Mouse (Mus musculus): Measurements from ENCODE around the gene Mink1. TPM values are rescaled to one million over a fixed set of nuclear protein-coding genes. Genes with fewer than 3 reads are reported as not detected.

Mink1 gene
- polyA plus RNA-seq, 1 experiment from 2014 or later, result 14.2 TPM

- no peak overlapping the region for H3K4me2 ChIP-seq (replicated peaks)
- no peak overlapping the region for H3K4me3 ChIP-seq (replicated peaks)
- no peak overlapping the region; the same call in 1 of the 2 replicates for H3K9ac ChIP-seq (replicated peaks)
- peaks cover 22% of the 10 kb centered on the region for H3K36me3 ChIP-seq
- no peak overlapping the region for H3K27ac ChIP-seq
- 0 out of 2 replicates have a peak, but pooled peaks cover 3% of the 10 kb centered on the region for H3K27me3 ChIP-seq
- peaks cover 25% of the 10 kb centered on the region for H3K4me1 ChIP-seq (replicated peaks)
- ATAC-seq, result no peak
- no peaks in the 10 kb centered on the region for H3K9me3 ChIP-seq
- 64% methylated on average over 9 of the region's 9 CpGs for WGBS
These were observed 95.3 kb downstream of the Mink1 start for GRCm38 (mm10) chr11:70657991-70658390.

- H3K9me3 ChIP-seq, result no peaks in the 10 kb centered on the region
- H3K4me2 ChIP-seq (replicated peaks), result no peak overlapping the region
- no peak overlapping the region for H3K27ac ChIP-seq
- 92% methylated on average over 5 of the region's 5 CpGs for whole genome bisulfite sequencing
- H3K4me3 ChIP-seq (replicated peaks), result no peak overlapping the region
- H3K36me3 ChIP-seq, result peaks cover 28% of the 10 kb centered on the region
- 0 out of 2 replicates have a peak, but pooled peaks cover 3% of the 10 kb centered on the region for H3K27me3 ChIP-seq
- peaks cover 21% of the 10 kb centered on the region for H3K4me1 ChIP-seq (replicated peaks)
- ATAC-seq, result no peak
- H3K9ac ChIP-seq (replicated peaks), result no peak overlapping the region
These were observed 95.8 kb downstream of the Mink1 start for GRCm38 (mm10) chr11:70658521-70658920.

GRCm38 (mm10) chr11:70658942-70659341, 96.3 kb downstream of the Mink1 start:
- peaks cover 32% of the 10 kb centered on the region for H3K36me3 ChIP-seq
- ATAC-seq, result no peak
- H3K27me3 ChIP-seq, result 0 out of 2 replicates have a peak, but pooled peaks cover 3% of the 10 kb centered on the region
- no peak overlapping the region for H3K4me2 ChIP-seq (replicated peaks)
- H3K4me3 ChIP-seq (replicated peaks), result no peak overlapping the region
- no peak overlapping the region for H3K9ac ChIP-seq (replicated peaks)
- WGBS, result 79% methylated on average over 8 of the region's 8 CpGs
- H3K9me3 ChIP-seq, result no peaks in the 10 kb centered on the region
- no peak overlapping the region for H3K27ac ChIP-seq
- peaks cover 21% of the 10 kb centered on the region for H3K4me1 ChIP-seq (replicated peaks)

- Histone ChIP-seq H3K27ac (no peak overlapping the region), H3K4me1 (replicated peaks) (peaks cover 15% of the 10 kb centered on the region), H3K4me2 (replicated peaks) (no peak overlapping the region), H3K9ac (replicated peaks) (no peak overlapping the region), H3K27me3 (0 out of 2 replicates have a peak, but pooled peaks cover 3% of the 10 kb centered on the region), H3K4me3 (replicated peaks) (no peak overlapping the region), H3K36me3 (peaks cover 47% of the 10 kb centered on the region), H3K9me3 (no peaks in the 10 kb centered on the region)
- 86% methylated on average over 8 of the region's 8 CpGs for WGBS
- ATAC-seq, result no peak
These were observed 97.9 kb downstream of the Mink1 start for GRCm38 (mm10) chr11:70660571-70660970.

GRCm38 (mm10) chr11:70663101-70663500, 100.4 kb downstream of the Mink1 start:
- Histone ChIP-seq H3K4me2 (replicated peaks) (no peak overlapping the region), H3K9ac (replicated peaks) (no peak overlapping the region), H3K4me3 (replicated peaks) (no peak overlapping the region), H3K27me3 (no peaks in the 10 kb centered on the region), H3K36me3 (peaks cover 55% of the 10 kb centered on the region), H3K27ac (no peak overlapping the region), H3K4me1 (replicated peaks) (peaks cover 14% of the 10 kb centered on the region), H3K9me3 (no peaks in the 10 kb centered on the region)
- ATAC-seq, result no peak
- 85% methylated on average over 8 of the region's 8 CpGs for WGBS

- no peak for ATAC-seq
- no peak overlapping the region for H3K9ac ChIP-seq (replicated peaks)
- H3K4me3 ChIP-seq (replicated peaks), result no peak overlapping the region
- H3K9me3 ChIP-seq, result no peaks in the 10 kb centered on the region
- no peak overlapping the region for H3K27ac ChIP-seq
- peaks cover 55% of the 10 kb centered on the region for H3K36me3 ChIP-seq
- no peak overlapping the region for H3K4me2 ChIP-seq (replicated peaks)
- H3K4me1 ChIP-seq (replicated peaks), result peaks cover 17% of the 10 kb centered on the region
- H3K27me3 ChIP-seq, result no peaks in the 10 kb centered on the region
- 91% methylated on average over 4 of the region's 6 CpGs for WGBS
These were observed 101.3 kb downstream of the Mink1 start for GRCm38 (mm10) chr11:70663957-70664356.

Other genes starting within 250 kb of the Mink1 start
- gene Alox12e, start 240.3 kb upstream of the Mink1 start, polyA plus RNA-seq (2015; fragmentation: Nextera tagmentation; extraction: Ambion mirVana), result 0.07 TPM in 1 of 2 replicates, not detected in the other
- not detected in 2 replicates for gene Alox15, start 210.8 kb upstream of the Mink1 start, polyA plus RNA-seq (2015; fragmentation: Nextera tagmentation; extraction: Ambion mirVana)
- gene Pelp1, start 152.8 kb upstream of the Mink1 start, polyA plus RNA-seq (2015; fragmentation: Nextera tagmentation; extraction: Ambion mirVana), result 33.9 and 34.1 TPM in 2 replicates
- gene Arrb2, start 130.2 kb upstream of the Mink1 start, polyA plus RNA-seq (2015; fragmentation: Nextera tagmentation; extraction: Ambion mirVana), result 44.8 and 45.5 TPM in 2 replicates
- 41.9 and 43.6 TPM in 2 replicates for gene Med11, start 111.0 kb upstream of the Mink1 start, polyA plus RNA-seq (2015; fragmentation: Nextera tagmentation; extraction: Ambion mirVana)
- 0.40 and 0.44 TPM in 2 replicates for gene Zmynd15, start 103.4 kb upstream of the Mink1 start, polyA plus RNA-seq (2015; fragmentation: Nextera tagmentation; extraction: Ambion mirVana)
- gene Cxcl16, start 102.9 kb upstream of the Mink1 start, polyA plus RNA-seq (2015; fragmentation: Nextera tagmentation; extraction: Ambion mirVana), result 1.4 and 1.6 TPM in 2 replicates
- 0.54 and 1.2 TPM in 2 replicates for gene Tm4sf5, start 57.6 kb upstream of the Mink1 start, polyA plus RNA-seq (2015; fragmentation: Nextera tagmentation; extraction: Ambion mirVana)
- gene Vmo1, start 48.3 kb upstream of the Mink1 start, polyA plus RNA-seq (2015; fragmentation: Nextera tagmentation; extraction: Ambion mirVana), result not detected in 2 replicates
- gene Gltpd2, start 43.7 kb upstream of the Mink1 start, polyA plus RNA-seq (2015; fragmentation: Nextera tagmentation; extraction: Ambion mirVana), result 0.35 and 0.42 TPM in 2 replicates
- gene Psmb6, start 37.5 kb upstream of the Mink1 start, polyA plus RNA-seq (2015; fragmentation: Nextera tagmentation; extraction: Ambion mirVana), result 827 and 844 TPM in 2 replicates
- not detected in 2 replicates for gene Gm40193, start 29.9 kb upstream of the Mink1 start, polyA plus RNA-seq (2015; fragmentation: Nextera tagmentation; extraction: Ambion mirVana)
- 5.2 and 6.5 TPM in 2 replicates for gene Pld2, start 22.8 kb upstream of the Mink1 start, polyA plus RNA-seq (2015; fragmentation: Nextera tagmentation; extraction: Ambion mirVana)
- gene 4930544D05Rik, start 53.0 kb downstream of the Mink1 start, polyA plus RNA-seq (2015; fragmentation: Nextera tagmentation; extraction: Ambion mirVana), result not detected in 2 replicates
- gene Chrne, start 56.3 kb downstream of the Mink1 start, polyA plus RNA-seq (2015; fragmentation: Nextera tagmentation; extraction: Ambion mirVana), result not detected in 2 replicates
- 0.17 and 0.26 TPM in 2 replicates for gene Gp1ba, start 76.2 kb downstream of the Mink1 start, polyA plus RNA-seq (2015; fragmentation: Nextera tagmentation; extraction: Ambion mirVana)
- gene Rnf167, start 84.4 kb downstream of the Mink1 start, polyA plus RNA-seq (2015; fragmentation: Nextera tagmentation; extraction: Ambion mirVana), result 111 and 113 TPM in 2 replicates
- 169 and 170 TPM in 2 replicates for gene Slc25a11, start 84.6 kb downstream of the Mink1 start, polyA plus RNA-seq (2015; fragmentation: Nextera tagmentation; extraction: Ambion mirVana)
- 785 and 825 TPM in 2 replicates for gene Pfn1, start 91.8 kb downstream of the Mink1 start, polyA plus RNA-seq (2015; fragmentation: Nextera tagmentation; extraction: Ambion mirVana)
- 8.0 and 9.5 TPM in 2 replicates for gene Eno3, start 94.3 kb downstream of the Mink1 start, polyA plus RNA-seq (2015; fragmentation: Nextera tagmentation; extraction: Ambion mirVana)
- gene Spag7, start 106.5 kb downstream of the Mink1 start, polyA plus RNA-seq (2015; fragmentation: Nextera tagmentation; extraction: Ambion mirVana), result 180 and 181 TPM in 2 replicates
- gene Camta2, start 125.2 kb downstream of the Mink1 start, polyA plus RNA-seq (2015; fragmentation: Nextera tagmentation; extraction: Ambion mirVana), result 15.3 and 16.4 TPM in 2 replicates
- 0.94 and 1.8 TPM in 2 replicates for gene Inca1, start 137.3 kb downstream of the Mink1 start, polyA plus RNA-seq (2015; fragmentation: Nextera tagmentation; extraction: Ambion mirVana)
- gene Kif1c, start 137.7 kb downstream of the Mink1 start, polyA plus RNA-seq (2015; fragmentation: Nextera tagmentation; extraction: Ambion mirVana), result 1.4 and 2.1 TPM in 2 replicates
- 13.2 and 15.1 TPM in 2 replicates for gene Zfp3, start 201.3 kb downstream of the Mink1 start, polyA plus RNA-seq (2015; fragmentation: Nextera tagmentation; extraction: Ambion mirVana)
- 0.19 TPM in 1 of 2 replicates, not detected in the other for gene Scimp, start 249.7 kb downstream of the Mink1 start, polyA plus RNA-seq (2015; fragmentation: Nextera tagmentation; extraction: Ambion mirVana)